Mouse (Mus musculus) testis, adult 2 months (tissue): ENCODE measurements around the gene Zfp317.

Experiments used
- CTCF ChIP-seq: fragments of 200-500 bp; IDR thresholded peaks from 2 replicates; pipeline ENCODE4 v1.5.1; 2012; ENCODE audit warnings: low read depth, mild to moderate bottlenecking, inconsistent platforms, low read length, moderate library complexity; ENCODE audit not compliant: control insufficient read depth, insufficient read depth, insufficient replicate concordance
- POLR2A ChIP-seq: fragments of 200-500 bp; IDR thresholded peaks from 2 replicates; pipeline ENCODE4 v1.6.1; 2012; ENCODE audit warnings: low read depth, mild to moderate bottlenecking, inconsistent platforms, low read length, moderate library complexity; ENCODE audit not compliant: control insufficient read depth

GRCm38 (mm10) chr9:19629574-19629973 lies 7.7 kb downstream of the Zfp317 start:
- TF ChIP-seq POLR2A: no peak
- TF ChIP-seq CTCF: no peak
